ENCODE assay signal across 21 mouse cellular contexts in the genomic region with DNA sequence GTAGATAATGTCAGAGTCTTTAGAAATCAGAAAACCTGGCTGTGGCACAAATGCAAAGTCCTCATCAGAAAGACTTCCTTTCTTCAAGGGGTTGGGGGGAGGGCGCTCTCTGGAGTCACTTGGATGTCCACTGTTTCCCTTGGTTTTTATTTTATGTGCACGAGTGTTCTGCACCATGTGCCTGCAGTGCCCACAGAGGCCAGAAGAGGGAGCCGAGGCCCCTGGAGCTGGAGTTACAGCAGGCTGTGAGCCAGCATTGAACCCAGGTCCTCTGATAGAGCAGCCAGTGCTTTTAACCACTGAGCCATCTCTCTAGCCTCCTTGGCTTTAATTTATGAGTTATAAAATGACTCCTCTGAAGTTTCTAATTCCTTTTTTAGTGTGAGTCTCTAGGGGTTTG. TPM values are rescaled to one million over a fixed set of nuclear protein-coding genes. Genes with fewer than 3 reads are reported as not detected.
DNase-seq lines count a peak whose midpoint lies in the region; ATAC-seq and TF ChIP-seq lines count a peak whose summit lies in the region.
"Had no signal": no experiment of that assay in that cellular context is flagged by ENCODE, and none has a peak within 500 bp of the region (broad histone marks: within the 10 kb centered on the region; RNA-seq: fewer than 3 reads in every experiment).

No protein-coding gene starts in this region.

- H3K79me2 ChIP-seq in MEL (ENCODE audit: control insufficient read depth, insufficient read depth, low read length, poor library complexity) = no peaks in the 10 kb centered on the region

- no peaks in the 10 kb centered on the region for H3K36me3 ChIP-seq in kidney, postnatal 0 days (ENCODE audit: insufficient read depth, low read length)
- H3K36me3 ChIP-seq in midbrain, embryonic 14.5 days (ENCODE audit: control insufficient read depth, insufficient read depth, low read length) = peaks cover 52% of the 10 kb centered on the region
- H3K36me3 ChIP-seq in midbrain, embryonic 11.5 days (ENCODE audit: control insufficient read depth, insufficient read depth, low read length) = 0 out of 2 replicates have a peak, but pooled peaks cover 3% of the 10 kb centered on the region
- H3K36me3 ChIP-seq in MEL (ENCODE audit: control insufficient read depth in 1 of 2, insufficient read depth in 2 of 2, low read length in 2 of 2) = no peaks in the 10 kb centered on the region
- H3K36me3 ChIP-seq: embryonic facial prominence, embryonic 15.5 days had no signal

- no peak for TF ChIP-seq RAD21 in MEL (IDR thresholded peaks at IDR 0.05; ENCODE audit: low read depth, low read length)

- no peak for ATAC-seq in kidney, postnatal 0 days (replicated peaks; ENCODE audit: low FRiP score, low read depth)
- no peak for ATAC-seq in midbrain, embryonic 14.5 days (ENCODE audit: low FRiP score, low TSS enrichment)
- ATAC-seq in midbrain, embryonic 11.5 days (ENCODE audit: low FRiP score) = no peak
- ATAC-seq: forebrain, embryonic 13.5 days had no signal

- H3K9me3 ChIP-seq in kidney, postnatal 0 days (replicated peaks; ENCODE audit: low read length) = no peaks in the 10 kb centered on the region
- H3K9me3 ChIP-seq in midbrain, embryonic 14.5 days (ENCODE audit: control insufficient read depth, low read length) = no peaks in the 10 kb centered on the region
- H3K9me3 ChIP-seq in midbrain, embryonic 11.5 days (ENCODE audit: control insufficient read depth, low read length) = no peaks in the 10 kb centered on the region
- H3K9me3 ChIP-seq in MEL (replicated peaks; ENCODE audit: insufficient read depth, low read length) = no peaks in the 10 kb centered on the region
- H3K9me3 ChIP-seq: embryonic facial prominence, embryonic 15.5 days; limb, embryonic 12.5 days had no signal

- no peaks in the 10 kb centered on the region for H3K27me3 ChIP-seq in kidney, postnatal 0 days (ENCODE audit: insufficient read depth, low read length)
- H3K27me3 ChIP-seq in midbrain, embryonic 14.5 days (ENCODE audit: control insufficient read depth, insufficient read depth, low read length) = no peaks in the 10 kb centered on the region
- H3K27me3 ChIP-seq in midbrain, embryonic 11.5 days (ENCODE audit: control insufficient read depth, insufficient read depth, low read length) = no peaks in the 10 kb centered on the region
- H3K27me3 ChIP-seq in MEL (ENCODE audit: control insufficient read depth in 1 of 2, insufficient read depth in 2 of 2, low read length in 2 of 2) = no peaks in the 10 kb centered on the region
- H3K27me3 ChIP-seq: embryonic facial prominence, embryonic 15.5 days; forebrain, embryonic 13.5 days; limb, embryonic 12.5 days had no signal

- TF ChIP-seq POLR2A in MEL (IDR thresholded peaks at IDR 0.05; ENCODE audit: control insufficient read depth in 1 of 2, insufficient read depth in 1 of 2, low read depth in 1 of 2, low read length in 2 of 2, poor library complexity in 1 of 2) = no peak
- TF ChIP-seq POLR2A in cortical plate, adult 2 months (IDR thresholded peaks at IDR 0.05; ENCODE audit: extremely low read depth, insufficient read depth, low read length) = no peak

- TF ChIP-seq EP300 in MEL (IDR thresholded peaks at IDR 0.05; ENCODE audit: low read depth in 1 of 2, low read length in 2 of 2) = no peak

- WGBS in kidney, postnatal 0 days = 82% methylated on average over 3 of the region's 3 CpGs
- 76% methylated on average over 3 of the region's 3 CpGs for WGBS in midbrain, embryonic 14.5 days
- 87% methylated on average over 3 of the region's 3 CpGs for WGBS in midbrain, embryonic 11.5 days

- peak; percentile 43; the same call in 1 of the 2 replicates for TF ChIP-seq CTCF in kidney, postnatal 0 days (IDR thresholded peaks at IDR 0.05; ENCODE audit: low read depth)
- TF ChIP-seq CTCF in MEL (IDR thresholded peaks at IDR 0.05 in 2 of 3, conservative IDR thresholded peaks at IDR 0.05 in 1 of 3; ENCODE audit: control insufficient read depth in 1 of 3, insufficient read depth in 1 of 3, low read depth in 2 of 3, low read length in 3 of 3, poor library complexity in 1 of 3, severe bottlenecking in 1 of 3) = peak in 2 of 3 experiments; percentile 10 to 35; a peak in 3 of 6 replicates
- 0 out of 2 replicates have a peak, but pooled peaks have one; percentile 10 for TF ChIP-seq CTCF in cortical plate, adult 2 months (IDR thresholded peaks at IDR 0.05; ENCODE audit: extremely low read depth, insufficient read depth, low read length)

- no peak for DNase-seq in kidney, postnatal 0 days (ENCODE audit: low spot score)
- DNase-seq in kidney, postnatal 4 days = no peak
- DNase-seq in midbrain, embryonic 14.5 days = peak; percentile 31
- no peak for DNase-seq in midbrain, embryonic 11.5 days (ENCODE audit: low spot score, missing footprints)
- no peak for DNase-seq in MEL (ENCODE audit: low read depth, low spot score)
- no peak for DNase-seq in urinary bladder, adult 2 months (ENCODE audit: low spot score)
- DNase-seq: adrenal gland, postnatal 36 days; heart, adult 11 months; kidney, postnatal 14 days; right cerebral cortex, postnatal 14 days had no signal

- no peak overlapping the region for H3K4me3 ChIP-seq in kidney, postnatal 0 days (replicated peaks; ENCODE audit: low read depth, low read length)
- no peak overlapping the region for H3K4me3 ChIP-seq in midbrain, embryonic 14.5 days (replicated peaks; ENCODE audit: low read depth, low read length)
- H3K4me3 ChIP-seq in midbrain, embryonic 11.5 days (ENCODE audit: low read depth, low read length) = no peak overlapping the region
- H3K4me3 ChIP-seq in MEL (ENCODE audit: control insufficient read depth in 1 of 2, insufficient read depth in 1 of 2, low read depth in 2 of 2, low read length in 2 of 2) = no peak overlapping the region
- H3K4me3 ChIP-seq in cortical plate, adult 2 months (ENCODE audit: insufficient read depth, low read length) = no peak overlapping the region
- H3K4me3 ChIP-seq: embryonic facial prominence, embryonic 15.5 days; forebrain, embryonic 13.5 days; limb, embryonic 12.5 days had no signal

- no peak overlapping the region for H3K9ac ChIP-seq in kidney, postnatal 0 days (ENCODE audit: low read depth, low read length)
- no peak overlapping the region for H3K9ac ChIP-seq in midbrain, embryonic 14.5 days (replicated peaks; ENCODE audit: low read length)
- no peak overlapping the region for H3K9ac ChIP-seq in midbrain, embryonic 11.5 days (ENCODE audit: low read length)
- H3K9ac ChIP-seq in MEL (ENCODE audit: control insufficient read depth, low read depth, low read length, poor library complexity, severe bottlenecking) = no peak overlapping the region
- H3K9ac ChIP-seq: embryonic facial prominence, embryonic 15.5 days; forebrain, embryonic 13.5 days; limb, embryonic 12.5 days had no signal

- no peak overlapping the region for H3K27ac ChIP-seq in kidney, postnatal 0 days
- H3K27ac ChIP-seq in midbrain, embryonic 14.5 days (replicated peaks; ENCODE audit: low read depth, low read length) = no peak overlapping the region
- H3K27ac ChIP-seq in midbrain, embryonic 11.5 days (ENCODE audit: low read depth, low read length) = no peak overlapping the region
- H3K27ac ChIP-seq in MEL (ENCODE audit: control insufficient read depth, low read depth, low read length) = no peak overlapping the region
- no peak overlapping the region for H3K27ac ChIP-seq in cortical plate, adult 2 months (ENCODE audit: insufficient read depth, low read length)
- H3K27ac ChIP-seq: embryonic facial prominence, embryonic 15.5 days; forebrain, embryonic 13.5 days; limb, embryonic 12.5 days had no signal

- no peaks in the 10 kb centered on the region for H3K4me1 ChIP-seq in kidney, postnatal 0 days (replicated peaks; ENCODE audit: insufficient read depth, low read length)
- H3K4me1 ChIP-seq in midbrain, embryonic 14.5 days (ENCODE audit: control insufficient read depth, insufficient read depth, low read length) = no peaks in the 10 kb centered on the region
- H3K4me1 ChIP-seq in midbrain, embryonic 11.5 days (ENCODE audit: control insufficient read depth, insufficient read depth, low read length) = no peaks in the 10 kb centered on the region
- H3K4me1 ChIP-seq in MEL (ENCODE audit: control insufficient read depth in 1 of 2, insufficient read depth in 2 of 2, low read length in 2 of 2) = no peaks in the 10 kb centered on the region
- no peaks in the 10 kb centered on the region for H3K4me1 ChIP-seq in cortical plate, adult 2 months (ENCODE audit: control insufficient read depth, insufficient read depth, low read length)
- H3K4me1 ChIP-seq: embryonic facial prominence, embryonic 15.5 days; forebrain, embryonic 13.5 days; limb, embryonic 12.5 days had no signal

- no peak overlapping the region for H3K4me2 ChIP-seq in kidney, postnatal 0 days (ENCODE audit: low read length)
- no peak overlapping the region for H3K4me2 ChIP-seq in midbrain, embryonic 14.5 days (ENCODE audit: low read length)
- H3K4me2 ChIP-seq in midbrain, embryonic 11.5 days = no peak overlapping the region
- H3K4me2 ChIP-seq: embryonic facial prominence, embryonic 15.5 days; forebrain, embryonic 13.5 days; limb, embryonic 12.5 days had no signal

RNA-seq across cellular contexts. Expression of a gene that starts 40.5 kb away (rescaled TPM):
- polyA plus RNA-seq in kidney, postnatal 0 days (2015; fragmentation: Nextera tagmentation; extraction: Ambion mirVana) = 3.4 and 3.7 TPM in 2 replicates
- 15.2 and 15.6 TPM in 2 replicates for polyA plus RNA-seq in midbrain, embryonic 14.5 days (2014; fragmentation: Nextera tagmentation; extraction: Ambion mirVana)
- polyA plus RNA-seq in midbrain, embryonic 11.5 days (2014; fragmentation: Nextera tagmentation; extraction: Ambion mirVana) = 10.8 TPM in 2 replicates
- total RNA-seq in MEL (2012; rRNA removed) = not detected in 2 replicates
- polyA plus RNA-seq in MEL (2012; ENCODE audit: insufficient read depth in 1 of 2, insufficient read length in 2 of 2, low read depth in 1 of 2, low replicate concordance in 2 of 2, missing spikeins in 1 of 2) = not detected
- polyA plus RNA-seq in cortical plate, adult 2 months (2012; rRNA removed) = 57.3 and 58.1 TPM in 2 replicates
- polyA plus RNA-seq in urinary bladder, adult 2 months (2012; rRNA removed) = 5.3 and 5.6 TPM in 2 replicates
- total RNA-seq: neutrophil, adult 5-6 weeks had no signal

RNA-seq across cellular contexts. Expression of a gene that starts 43.3 kb away (rescaled TPM):
- polyA plus RNA-seq in kidney, postnatal 0 days (2015; fragmentation: Nextera tagmentation; extraction: Ambion mirVana) = 0.12 and 0.22 TPM in 2 replicates
- polyA plus RNA-seq in midbrain, embryonic 14.5 days (2014; fragmentation: Nextera tagmentation; extraction: Ambion mirVana) = 0.15 TPM in 1 of 2 replicates, not detected in the other
- polyA plus RNA-seq in midbrain, embryonic 11.5 days (2014; fragmentation: Nextera tagmentation; extraction: Ambion mirVana) = 0.16 TPM in 1 of 2 replicates, not detected in the other
- not detected in 2 replicates for total RNA-seq in MEL (2012; rRNA removed)
- not detected for polyA plus RNA-seq in MEL (2012; ENCODE audit: insufficient read depth in 1 of 2, insufficient read length in 2 of 2, low read depth in 1 of 2, low replicate concordance in 2 of 2, missing spikeins in 1 of 2)
- not detected in 2 replicates for polyA plus RNA-seq in cortical plate, adult 2 months (2012; rRNA removed)
- 0.06 TPM in 1 of 2 replicates, not detected in the other for polyA plus RNA-seq in urinary bladder, adult 2 months (2012; rRNA removed)
- total RNA-seq: adrenal gland, postnatal 36 days; CH12.LX; layer of hippocampus, postnatal 25 days; neutrophil, adult 5-6 weeks had no signal
- polyA plus RNA-seq: forebrain, embryonic 13.5 days; heart, embryonic 16.5 days; intestine, embryonic 14.5 days; limb, embryonic 12.5 days; lung, embryonic 16.5 days; thymus, postnatal 0 days had no signal

RNA-seq across cellular contexts. Expression of a gene that starts 49.0 kb away (rescaled TPM):
- polyA plus RNA-seq in kidney, postnatal 0 days (2015; fragmentation: Nextera tagmentation; extraction: Ambion mirVana) = 4.8 and 5.0 TPM in 2 replicates
- polyA plus RNA-seq in midbrain, embryonic 14.5 days (2014; fragmentation: Nextera tagmentation; extraction: Ambion mirVana) = 1.6 and 2.1 TPM in 2 replicates
- polyA plus RNA-seq in midbrain, embryonic 11.5 days (2014; fragmentation: Nextera tagmentation; extraction: Ambion mirVana) = 0.98 and 1.2 TPM in 2 replicates
- total RNA-seq in MEL (2012; rRNA removed) = not detected in 2 replicates
- polyA plus RNA-seq in MEL (2012; ENCODE audit: insufficient read depth in 1 of 2, insufficient read length in 2 of 2, low read depth in 1 of 2, low replicate concordance in 2 of 2, missing spikeins in 1 of 2) = not detected
- 25.4 and 28.2 TPM in 2 replicates for polyA plus RNA-seq in cortical plate, adult 2 months (2012; rRNA removed)
- 18.1 and 24.9 TPM in 2 replicates for polyA plus RNA-seq in urinary bladder, adult 2 months (2012; rRNA removed)
